Mouse (Mus musculus): Measurements from ENCODE around the gene Tpcn2. TPM values are rescaled to one million over a fixed set of nuclear protein-coding genes. Genes with fewer than 3 reads are reported as not detected.

Gene Tpcn2
- polyA plus RNA-seq, 1 experiment from 2014 or later = 2.4 TPM

DNA sequence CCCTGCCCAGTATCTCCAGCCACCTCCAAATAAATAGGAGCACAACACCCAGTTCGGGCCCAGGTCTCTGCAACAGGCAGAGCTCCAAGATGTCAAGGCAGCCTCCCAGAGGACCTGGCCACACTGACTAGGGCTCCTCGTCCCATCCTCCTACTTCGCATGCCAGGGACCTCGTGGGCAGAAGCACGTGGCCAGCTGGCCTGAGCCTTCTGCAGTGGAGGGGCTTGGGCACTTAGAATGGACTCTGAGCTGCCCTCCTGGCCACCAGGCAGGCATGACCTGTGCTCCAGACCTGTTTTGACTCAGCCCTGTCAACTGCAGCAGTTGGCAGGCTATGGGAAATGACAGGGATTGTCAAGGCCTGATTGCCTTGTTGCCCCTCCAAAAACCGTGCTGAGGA, 58.2 kb downstream of the Tpcn2 start:
- no peak for ATAC-seq (replicated peaks; ENCODE audit: low FRiP score)
- Histone ChIP-seq H3K27ac (ENCODE audit: low read depth, low read length) (no peak overlapping the region), H3K4me1 (replicated peaks; ENCODE audit: control insufficient read depth, insufficient read depth, low read length) (0 out of 2 replicates have a peak, but pooled peaks cover 2% of the 10 kb centered on the region), H3K4me2 (ENCODE audit: low read depth, low read length, severe bottlenecking) (no peak overlapping the region), H3K4me3 (ENCODE audit: low read depth, low read length) (no peak overlapping the region), H3K9me3 (ENCODE audit: control insufficient read depth, low read length) (no peaks in the 10 kb centered on the region), H3K27me3 (ENCODE audit: control insufficient read depth, insufficient read depth, low read length) (no peaks in the 10 kb centered on the region), H3K36me3 (ENCODE audit: control insufficient read depth, insufficient read depth, low read length) (no peaks in the 10 kb centered on the region), H3K9ac (ENCODE audit: low read length) (no peak overlapping the region)
- DNase-seq (ENCODE audit: low spot score) = no peak
- WGBS = 91% methylated on average over 6 of the region's 6 CpGs

DNA sequence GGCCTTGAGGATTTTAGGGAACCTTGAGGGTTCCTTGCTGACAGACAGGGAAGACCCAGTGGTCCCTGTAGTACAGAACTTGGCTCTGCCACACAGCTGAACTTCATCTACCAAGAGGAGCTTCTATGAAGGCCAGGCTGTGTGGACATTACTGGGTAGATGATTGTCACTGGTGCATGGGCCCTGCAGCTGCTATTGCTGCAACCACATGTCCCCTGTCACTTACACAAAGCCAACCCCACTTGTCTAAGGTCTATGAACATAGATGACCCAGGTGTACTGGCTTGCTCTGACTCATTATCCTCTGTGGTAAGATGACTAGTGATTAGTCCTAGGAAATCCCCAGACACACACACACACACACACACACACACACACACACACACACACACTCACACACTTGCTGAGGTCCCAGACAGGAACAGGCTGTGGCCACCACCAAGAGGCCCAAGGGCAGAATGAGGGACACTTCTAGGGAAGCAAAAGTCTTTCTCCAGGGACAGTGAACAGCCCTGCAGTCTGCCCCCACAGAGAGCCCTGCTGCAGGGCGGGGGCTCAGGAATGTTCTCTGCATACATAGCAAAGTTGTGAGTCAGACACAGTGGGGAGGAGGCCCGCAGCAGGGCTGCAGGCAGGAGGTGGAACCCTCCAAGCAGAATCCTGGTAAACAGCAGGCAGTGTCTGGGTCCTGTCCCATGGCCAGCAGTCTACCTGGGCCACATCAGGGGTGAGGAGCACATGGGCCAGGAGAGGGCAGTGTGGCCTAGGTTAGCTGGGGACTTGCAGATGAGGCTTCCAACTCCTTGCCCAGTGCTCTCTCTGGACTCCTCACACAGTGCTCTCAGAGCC, 61.7 kb downstream of the Tpcn2 start:
- DNase-seq (ENCODE audit: low spot score) = no peak
- H3K27ac ChIP-seq (ENCODE audit: low read depth, low read length) = no peak overlapping the region
- no peak overlapping the region for H3K4me2 ChIP-seq (ENCODE audit: low read depth, low read length, severe bottlenecking)
- H3K4me1 ChIP-seq (replicated peaks; ENCODE audit: control insufficient read depth, insufficient read depth, low read length) = no peaks in the 10 kb centered on the region
- H3K9me3 ChIP-seq (ENCODE audit: control insufficient read depth, low read length) = no peaks in the 10 kb centered on the region
- ATAC-seq (replicated peaks; ENCODE audit: low FRiP score) = no peak; the same call in 1 of the 2 replicates
- H3K36me3 ChIP-seq (ENCODE audit: control insufficient read depth, insufficient read depth, low read length) = no peaks in the 10 kb centered on the region
- H3K9ac ChIP-seq (ENCODE audit: low read length) = no peak overlapping the region
- 54% methylated on average over 2 of the region's 2 CpGs for WGBS
- H3K4me3 ChIP-seq (ENCODE audit: low read depth, low read length) = no peak overlapping the region
- no peaks in the 10 kb centered on the region for H3K27me3 ChIP-seq (ENCODE audit: control insufficient read depth, insufficient read depth, low read length)

- ATAC-seq (replicated peaks; ENCODE audit: low FRiP score) (no peak), DNase-seq (ENCODE audit: low spot score) (no peak)
- 82% methylated on average over 2 of the region's 2 CpGs for WGBS
- H3K4me2 ChIP-seq (ENCODE audit: low read depth, low read length, severe bottlenecking) = no peak overlapping the region
- no peak overlapping the region for H3K9ac ChIP-seq (ENCODE audit: low read length)
- H3K9me3 ChIP-seq (ENCODE audit: control insufficient read depth, low read length) = no peaks in the 10 kb centered on the region
- H3K36me3 ChIP-seq (ENCODE audit: control insufficient read depth, insufficient read depth, low read length) = no peaks in the 10 kb centered on the region
- no peaks in the 10 kb centered on the region for H3K27me3 ChIP-seq (ENCODE audit: control insufficient read depth, insufficient read depth, low read length)
- no peaks in the 10 kb centered on the region; the same call in 1 of the 2 replicates for H3K4me1 ChIP-seq (replicated peaks; ENCODE audit: control insufficient read depth, insufficient read depth, low read length)
- H3K4me3 ChIP-seq (ENCODE audit: low read depth, low read length) = no peak overlapping the region
- H3K27ac ChIP-seq (ENCODE audit: low read depth, low read length) = no peak overlapping the region
These were observed 62.5 kb downstream of the Tpcn2 start for GRCm38 (mm10) chr7:145221346-145221745.

- no peak overlapping the region for H3K9ac ChIP-seq (ENCODE audit: low read length)
- H3K9me3 ChIP-seq (ENCODE audit: control insufficient read depth, low read length) = no peaks in the 10 kb centered on the region
- DNase-seq (ENCODE audit: low spot score) (no peak), ATAC-seq (replicated peaks; ENCODE audit: low FRiP score) (no peak)
- H3K27me3 ChIP-seq (ENCODE audit: control insufficient read depth, insufficient read depth, low read length) = no peaks in the 10 kb centered on the region
- H3K4me2 ChIP-seq (ENCODE audit: low read depth, low read length, severe bottlenecking) = no peak overlapping the region
- H3K36me3 ChIP-seq (ENCODE audit: control insufficient read depth, insufficient read depth, low read length) = no peaks in the 10 kb centered on the region
- H3K4me3 ChIP-seq (ENCODE audit: low read depth, low read length) = no peak overlapping the region
- WGBS = 88% methylated on average over 9 of the region's 9 CpGs
- no peak overlapping the region for H3K27ac ChIP-seq (ENCODE audit: low read depth, low read length)
- no peaks in the 10 kb centered on the region; the same call in 1 of the 2 replicates for H3K4me1 ChIP-seq (replicated peaks; ENCODE audit: control insufficient read depth, insufficient read depth, low read length)
These were observed 64.4 kb downstream of the Tpcn2 start for GRCm38 (mm10) chr7:145219420-145219831.

- H3K9ac ChIP-seq (ENCODE audit: low read length) = no peak overlapping the region
- DNase-seq (ENCODE audit: low spot score) (no peak), ATAC-seq (replicated peaks; ENCODE audit: low FRiP score) (no peak)
- H3K9me3 ChIP-seq (ENCODE audit: control insufficient read depth, low read length) = no peaks in the 10 kb centered on the region
- WGBS = 52% methylated on average over 1 of the region's 1 CpGs
- H3K27ac ChIP-seq (ENCODE audit: low read depth, low read length) = no peak overlapping the region
- H3K4me1 ChIP-seq (replicated peaks; ENCODE audit: control insufficient read depth, insufficient read depth, low read length) = peaks cover 16% of the 10 kb centered on the region
- H3K36me3 ChIP-seq (ENCODE audit: control insufficient read depth, insufficient read depth, low read length) = no peaks in the 10 kb centered on the region
- H3K4me3 ChIP-seq (ENCODE audit: low read depth, low read length) = no peak overlapping the region
- H3K27me3 ChIP-seq (ENCODE audit: control insufficient read depth, insufficient read depth, low read length) = no peaks in the 10 kb centered on the region
- H3K4me2 ChIP-seq (ENCODE audit: low read depth, low read length, severe bottlenecking) = no peak overlapping the region
These were observed 67.2 kb downstream of the Tpcn2 start for GRCm38 (mm10) chr7:145216591-145216990.

- WGBS = 90% methylated on average over 4 of the region's 4 CpGs
- Histone ChIP-seq H3K4me1 (replicated peaks; ENCODE audit: control insufficient read depth, insufficient read depth, low read length) (peaks cover 23% of the 10 kb centered on the region), H3K9me3 (ENCODE audit: control insufficient read depth, low read length) (no peaks in the 10 kb centered on the region), H3K36me3 (ENCODE audit: control insufficient read depth, insufficient read depth, low read length) (no peaks in the 10 kb centered on the region), H3K9ac (ENCODE audit: low read length) (no peak overlapping the region), H3K27me3 (ENCODE audit: control insufficient read depth, insufficient read depth, low read length) (no peaks in the 10 kb centered on the region), H3K27ac (ENCODE audit: low read depth, low read length) (no peak overlapping the region), H3K4me3 (ENCODE audit: low read depth, low read length) (no peak overlapping the region), H3K4me2 (ENCODE audit: low read depth, low read length, severe bottlenecking) (no peak overlapping the region)
- ATAC-seq (replicated peaks; ENCODE audit: low FRiP score) (no peak), DNase-seq (ENCODE audit: low spot score) (no peak)
These were observed 68.3 kb downstream of the Tpcn2 start for GRCm38 (mm10) chr7:145215476-145215875.

- Histone ChIP-seq H3K4me3 (ENCODE audit: low read depth, low read length) (no peak overlapping the region), H3K4me2 (ENCODE audit: low read depth, low read length, severe bottlenecking) (peak overlapping the region; percentile 1; the same call in 1 of the 2 replicates), H3K27ac (ENCODE audit: low read depth, low read length) (peak overlapping the region; percentile 96), H3K9ac (ENCODE audit: low read length) (peak overlapping the region; percentile 48), H3K9me3 (ENCODE audit: control insufficient read depth, low read length) (no peaks in the 10 kb centered on the region), H3K27me3 (ENCODE audit: control insufficient read depth, insufficient read depth, low read length) (no peaks in the 10 kb centered on the region), H3K36me3 (ENCODE audit: control insufficient read depth, insufficient read depth, low read length) (no peaks in the 10 kb centered on the region), H3K4me1 (replicated peaks; ENCODE audit: control insufficient read depth, insufficient read depth, low read length) (peaks cover 34% of the 10 kb centered on the region)
- peak; percentile 83 for DNase-seq (ENCODE audit: low spot score)
- ATAC-seq (replicated peaks; ENCODE audit: low FRiP score) = peak; percentile 84
- WGBS = 9% methylated on average over 14 of the region's 14 CpGs
These were observed 71.8 kb downstream of the Tpcn2 start for GRCm38 (mm10) chr7:145211680-145212659.

- Histone ChIP-seq H3K9ac (ENCODE audit: low read length) (0 out of 2 replicates have a peak overlapping the region, but pooled peaks have one; percentile 8), H3K27me3 (ENCODE audit: control insufficient read depth, insufficient read depth, low read length) (no peaks in the 10 kb centered on the region), H3K4me3 (ENCODE audit: low read depth, low read length) (no peak overlapping the region), H3K4me1 (replicated peaks; ENCODE audit: control insufficient read depth, insufficient read depth, low read length) (peaks cover 44% of the 10 kb centered on the region), H3K9me3 (ENCODE audit: control insufficient read depth, low read length) (no peaks in the 10 kb centered on the region), H3K36me3 (ENCODE audit: control insufficient read depth, insufficient read depth, low read length) (no peaks in the 10 kb centered on the region), H3K4me2 (ENCODE audit: low read depth, low read length, severe bottlenecking) (no peak overlapping the region), H3K27ac (ENCODE audit: low read depth, low read length) (peak overlapping the region; percentile 63)
- ATAC-seq (replicated peaks; ENCODE audit: low FRiP score) = no peak
- 76% methylated on average over 4 of the region's 4 CpGs for WGBS
- DNase-seq (ENCODE audit: low spot score) = no peak
These were observed 73.2 kb downstream of the Tpcn2 start for GRCm38 (mm10) chr7:145210477-145211070.
